Comparison of ENCODE assay signal across 8 mouse cellular contexts in genomic region chr2:167537476-167538297, GRCm38 (mm10). TPM values are rescaled to one million over a fixed set of nuclear protein-coding genes. Genes with fewer than 3 reads are reported as not detected.
DNase-seq lines count a peak whose midpoint lies in the region; ATAC-seq and TF ChIP-seq lines count a peak whose summit lies in the region.

TSS of gene Snai1 (plus strand) at chr2:167538195.

- peak within 1 kb of the TSS; percentile 86 for H3K27ac ChIP-seq in gastrocnemius, adult 2 months
- H3K27ac ChIP-seq in hindbrain, postnatal 0 days, result 0 out of 2 replicates have a peak within 1 kb of the TSS, but pooled peaks have one; percentile 16
- H3K27ac ChIP-seq in left cerebral cortex, adult 2 months, result no peak within 1 kb of the TSS

- H3K4me3 ChIP-seq in gastrocnemius, adult 2 months, result peak within 1 kb of the TSS; percentile 82
- peak within 1 kb of the TSS; percentile 38 for H3K4me3 ChIP-seq in hindbrain, postnatal 0 days (ENCODE audit: low read length)
- peak within 1 kb of the TSS; percentile 36 for H3K4me3 ChIP-seq in left cerebral cortex, adult 2 months
- peak within 1 kb of the TSS; percentile 86 for H3K4me3 ChIP-seq in megakaryocyte, embryonic 14.5 days (replicated peaks)

- peak within 1 kb of the TSS; percentile 39 for H3K9ac ChIP-seq in hindbrain, postnatal 0 days (replicated peaks; ENCODE audit: low read length)

- H3K9me3 ChIP-seq in hindbrain, postnatal 0 days (ENCODE audit: low read length), result no peaks in the 10 kb centered on the region
- H3K9me3 ChIP-seq in megakaryocyte, embryonic 14.5 days, result no peaks in the 10 kb centered on the region

- H3K4me1 ChIP-seq in hindbrain, postnatal 0 days (ENCODE audit: insufficient read depth, low read length), result 0 out of 2 replicates have a peak, but pooled peaks cover 4% of the 10 kb centered on the region
- peaks cover 27% of the 10 kb centered on the region for H3K4me1 ChIP-seq in megakaryocyte, embryonic 14.5 days

- under 1% methylated on average over 58 of the region's 58 CpGs for WGBS in hindbrain, postnatal 0 days

- peaks cover 19% of the 10 kb centered on the region; the same call in 1 of the 2 replicates for H3K27me3 ChIP-seq in hindbrain, postnatal 0 days (ENCODE audit: insufficient read depth, low read length)
- peaks cover 79% of the 10 kb centered on the region for H3K27me3 ChIP-seq in megakaryocyte, embryonic 14.5 days (replicated peaks)

- TF ChIP-seq CTCF in gastrocnemius, adult 2 months (IDR thresholded peaks at IDR 0.05), result peak; percentile 98
- peak; percentile 70 for TF ChIP-seq CTCF in hindbrain, postnatal 0 days (IDR thresholded peaks at IDR 0.05; ENCODE audit: low read depth)
- peak; percentile 87 for TF ChIP-seq CTCF in left cerebral cortex, adult 2 months (IDR thresholded peaks at IDR 0.05)

- intact Hi-C loops in gastrocnemius, adult 2 months (cut with DNase I), result loop anchor here (1.0 to 5.0 kb wide), 3 partner anchors 68 to 360 kb away; partner anchors contain the start of gene Gm20431
- intact Hi-C loops in left cerebral cortex, adult 2 months (cut with DNase I), result loop anchor here (1.0 to 5.0 kb wide), 2 partner anchors 68 to 360 kb away; no protein-coding TSS in a partner anchor

- H3K36me3 ChIP-seq in hindbrain, postnatal 0 days (ENCODE audit: insufficient read depth, low read length), result no peaks in the 10 kb centered on the region
- H3K36me3 ChIP-seq in megakaryocyte, embryonic 14.5 days (replicated peaks; ENCODE audit: low read length), result no peaks in the 10 kb centered on the region

- H3K4me2 ChIP-seq in hindbrain, postnatal 0 days (ENCODE audit: low read depth, low read length), result peak within 1 kb of the TSS; percentile 71

- DNase-seq in ZHBTc4 (ENCODE audit: low read depth, low spot score), result peak; percentile 100
- peak; percentile 98 for DNase-seq in gastrocnemius, adult 2 months
- peak; percentile 94 for DNase-seq in hindbrain, postnatal 0 days (ENCODE audit: low spot score)
- DNase-seq in left cerebral cortex, adult 2 months (ENCODE audit: extremely low spot score in 1 of 2, low spot score in 2 of 2), result peak; percentile 81
- DNase-seq in right cerebral cortex, postnatal 10 days (ENCODE audit: low spot score in 2 of 2), result peak; percentile 87 to 88
- DNase-seq in urinary bladder, postnatal 25 days (ENCODE audit: low spot score), result peak; percentile 90

- peak; percentile 94 for ATAC-seq in common myeloid progenitor, adult 5-6 weeks (replicated peaks; ENCODE audit: low read depth, poor library complexity, severe bottlenecking)
- ATAC-seq in hindbrain, postnatal 0 days, result peak; percentile 95

RNA-seq across cellular contexts. Expression of gene Snai1, which starts in this region (rescaled TPM):
- total RNA-seq in common myeloid progenitor, adult 5-6 weeks (2017), result not detected in 2 replicates
- total RNA-seq in gastrocnemius, adult 2 months (2021), result 1 to 10 TPM; 1.1 to 1.2 TPM
- total RNA-seq in hindbrain, postnatal 0 days (2014; rRNA removed), result 0.93 and 1.2 TPM in 2 replicates
- polyA plus RNA-seq in hindbrain, postnatal 0 days (2015; fragmentation: Nextera tagmentation; extraction: Ambion mirVana), result 3.6 and 4.3 TPM in 2 replicates
- total RNA-seq in left cerebral cortex, adult 2 months (2021), result under 1 TPM; 0.56 to 0.70 TPM
- 1.4 and 5.0 TPM in 2 replicates for polyA plus RNA-seq in megakaryocyte, embryonic 14.5 days (2012; ENCODE audit: insufficient read depth, low replicate concordance)

Comparison
In these comparisons a context has a peak if more than half of its experiments do, and no peak if none do; other contexts are left out.
1. Peak in ATAC-seq in common myeloid progenitor, adult 5-6 weeks; RNA of the gene not detected or under 1 TPM.
2. Peak in DNase-seq and H3K4me3 ChIP-seq in left cerebral cortex, adult 2 months; RNA of the gene not detected or under 1 TPM.
3. H3K4me3 ChIP-seq: peak in every context shown above with its lines; median percentile 86 in megakaryocyte, embryonic 14.5 days; 82 in gastrocnemius, adult 2 months; 38 in hindbrain, postnatal 0 days; 36 in left cerebral cortex, adult 2 months.